In the genomic region with DNA sequence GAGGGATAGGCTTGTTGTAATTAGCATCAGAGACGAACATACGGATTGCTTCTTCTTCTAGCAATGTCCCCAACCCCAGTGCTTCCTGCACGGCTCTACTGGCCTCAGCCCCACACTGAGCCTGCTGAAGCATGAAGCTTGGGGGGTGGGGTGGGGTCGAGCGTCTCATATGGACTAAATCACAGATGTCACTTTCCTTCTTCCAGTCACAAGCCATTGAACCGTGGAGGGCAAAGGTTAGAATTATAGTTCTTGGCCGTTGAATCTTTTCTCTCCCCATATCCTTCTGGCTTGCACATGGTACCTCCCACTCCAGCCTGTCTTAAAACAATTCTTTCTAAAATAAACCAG, we compare ENCODE assay signal across 1 mouse cellular context.
A peak's percentile ranks its signal among the peaks of the same experiment; 100 is the strongest.
TF ChIP-seq lines count a peak whose summit lies in the region.

No protein-coding gene starts in this region.

TF ChIP-seq in CH12.LX, 34 proteins besides CTCF, POLR2A, EP300 and RAD21 (continued from another document):
- TF ChIP-seq HCFC1 (IDR thresholded peaks at IDR 0.05; ENCODE audit: low read depth, low read length) (no peak), IRF4 (IDR thresholded peaks at IDR 0.05; ENCODE audit: low read depth, low read length) (peak; percentile 45; the same call in 1 of the 2 replicates), E2F4 (IDR thresholded peaks at IDR 0.05; ENCODE audit: insufficient replicate concordance, low read depth, low read length) (no peak), CHD2 (IDR thresholded peaks at IDR 0.05; ENCODE audit: low read length) (0 out of 2 replicates have a peak, but pooled peaks have one; percentile 50), ELF1 (IDR thresholded peaks at IDR 0.05; ENCODE audit: low read depth, low read length) (no peak), UBTF (IDR thresholded peaks at IDR 0.05; ENCODE audit: low read depth, low read length) (no peak), MAZ (IDR thresholded peaks at IDR 0.05; ENCODE audit: low read depth, low read length) (no peak), KAT2A (IDR thresholded peaks at IDR 0.05; ENCODE audit: insufficient replicate concordance, low read length) (no peak), BHLHE40 (IDR thresholded peaks at IDR 0.05; ENCODE audit: low read depth, low read length) (0 out of 2 replicates have a peak, but pooled peaks have one; percentile 20), NRF1 (IDR thresholded peaks at IDR 0.05; ENCODE audit: low read depth, low read length) (no peak), PAX5 (IDR thresholded peaks at IDR 0.05; ENCODE audit: low read length) (no peak), RCOR1 (conservative IDR thresholded peaks at IDR 0.05; ENCODE audit: low read depth, low read length) (no peak), JUN (IDR thresholded peaks at IDR 0.05; ENCODE audit: insufficient read depth, low read depth, low read length) (no peak), CHD1 (IDR thresholded peaks at IDR 0.05; ENCODE audit: low read depth, low read length) (no peak), TBP (conservative IDR thresholded peaks at IDR 0.05; ENCODE audit: low read depth, low read length) (no peak), TCF12 (IDR thresholded peaks at IDR 0.05; ENCODE audit: low read depth, low read length) (peak; percentile 68), MXI1 (IDR thresholded peaks at IDR 0.05; ENCODE audit: low read depth, low read length) (no peak), ZC3H11A (IDR thresholded peaks at IDR 0.05; ENCODE audit: low read depth, low read length) (no peak), JUND (conservative IDR thresholded peaks at IDR 0.05; ENCODE audit: low read depth, low read length) (no peak), GABPA (IDR thresholded peaks at IDR 0.05; ENCODE audit: insufficient replicate concordance, low read depth, low read length) (no peak), SMC3 (IDR thresholded peaks at IDR 0.05; ENCODE audit: low read depth, low read length) (no peak), ETS1 (conservative IDR thresholded peaks at IDR 0.05; ENCODE audit: low read depth, low read length) (peak; percentile 46)
